Mouse (Mus musculus): ENCODE data around the gene Mtch1. TPM values are rescaled to one million over a fixed set of nuclear protein-coding genes. Genes with fewer than 3 reads are reported as not detected.

Gene Mtch1
- total and polyA plus RNA-seq, 3 experiments = 66.1 to 143 (median 110) TPM

GRCm38 (mm10) chr17:29360761-29361221, 13.1 kb upstream of the Mtch1 start, which contains the start of gene Fgd2:
Gene Fgd2 (plus strand): TSS chr17:29360914.
- Histone ChIP-seq H3K4me2 (ENCODE audit: insufficient read depth, low read depth, poor library complexity, severe bottlenecking) (peak within 1 kb of the TSS; percentile 82), H3K4me1 (ENCODE audit: control insufficient read depth in 1 of 2, insufficient read depth in 2 of 2) (peaks cover 27 to 59% of the 10 kb centered on the region in 2 experiments), H3K4me3 (replicated peaks in 1 of 3; ENCODE audit: low read depth in 2 of 3, low read length in 2 of 3, poor library complexity in 1 of 3) (peak within 1 kb of the TSS; percentile 59 to 76 (median 64)), H3K9ac (ENCODE audit: insufficient read depth, low read depth) (peak within 1 kb of the TSS; percentile 52), H3K36me3 (replicated peaks in 1 of 2; ENCODE audit: control insufficient read depth in 1 of 2, insufficient read depth in 1 of 2, low read length in 1 of 2) (peaks cover 12 to 19% of the 10 kb centered on the region in 2 experiments), H3K9me3 (replicated peaks; ENCODE audit: low read length) (no peaks in the 10 kb centered on the region), H3K79me2 (replicated peaks; ENCODE audit: control insufficient read depth, extremely low read depth, insufficient read depth, poor library complexity, severe bottlenecking) (peaks cover 4% of the 10 kb centered on the region; the same call in 1 of the 2 replicates), H3K27me3 (replicated peaks) (no peaks in the 10 kb centered on the region), H3K27ac (ENCODE audit: insufficient read depth, low read depth) (peak within 1 kb of the TSS; percentile 70)
- DNase-seq (ENCODE audit: extremely low read depth) = peak; percentile 88
- dilution Hi-C loops (cut with MboI; ENCODE audit: extremely low pct_ligation_motif_present, extremely low pct_unique_long_range_greater_than_20kb, low sequenced_read_pairs) (no loop called here), in situ Hi-C loops (cut with MboI; ENCODE audit: low pct_ligation_motif_present, low pct_unique_long_range_greater_than_20kb, low sequenced_read_pairs) (no loop called here)
- no peak for TF ChIP-seq ETS1 (conservative IDR thresholded peaks at IDR 0.05; ENCODE audit: low read depth, low read length)
- no peak for TF ChIP-seq SMC3 (IDR thresholded peaks at IDR 0.05; ENCODE audit: low read depth, low read length)
- TF ChIP-seq MXI1 (IDR thresholded peaks at IDR 0.05; ENCODE audit: low read depth, low read length) = no peak
- TF ChIP-seq RCOR1 (conservative IDR thresholded peaks at IDR 0.05; ENCODE audit: low read depth, low read length) = no peak
- TF ChIP-seq E2F4 (IDR thresholded peaks at IDR 0.05; ENCODE audit: insufficient replicate concordance, low read depth, low read length) = no peak
- peak; percentile 15 to 44; a peak in 2 of 4 replicates for TF ChIP-seq CTCF (conservative IDR thresholded peaks at IDR 0.05 in 1 of 2, IDR thresholded peaks at IDR 0.05 in 1 of 2; ENCODE audit: low read depth in 2 of 2, low read length in 2 of 2)
- TF ChIP-seq NRF1 (IDR thresholded peaks at IDR 0.05; ENCODE audit: low read depth, low read length) = no peak
- TF ChIP-seq ELF1 (IDR thresholded peaks at IDR 0.05; ENCODE audit: low read depth, low read length) = peak; percentile 32; the same call in 1 of the 2 replicates
- no peak for TF ChIP-seq MAZ (IDR thresholded peaks at IDR 0.05; ENCODE audit: low read depth, low read length)
- no peak for TF ChIP-seq BHLHE40 (IDR thresholded peaks at IDR 0.05; ENCODE audit: low read depth, low read length)
- peak; percentile 83 for TF ChIP-seq IRF4 (IDR thresholded peaks at IDR 0.05; ENCODE audit: low read depth, low read length)
- TF ChIP-seq PAX5 (IDR thresholded peaks at IDR 0.05; ENCODE audit: low read length) = no peak
- TF ChIP-seq POLR2A (IDR thresholded peaks at IDR 0.05; ENCODE audit: low read depth, low read length) = peak; percentile 71
- TF ChIP-seq CHD1 (IDR thresholded peaks at IDR 0.05; ENCODE audit: low read depth, low read length) = no peak
- peak; percentile 68 for TF ChIP-seq TCF12 (IDR thresholded peaks at IDR 0.05; ENCODE audit: low read depth, low read length)
- TF ChIP-seq MEF2A (IDR thresholded peaks at IDR 0.05; ENCODE audit: borderline replicate concordance, low read depth, low read length) = no peak
- peak; percentile 61; the same call in 1 of the 2 replicates for TF ChIP-seq NELFE (IDR thresholded peaks at IDR 0.05; ENCODE audit: low read depth, low read length)
- no peak for TF ChIP-seq ZKSCAN1 (IDR thresholded peaks at IDR 0.05; ENCODE audit: borderline replicate concordance, low read depth, low read length)
- no peak for TF ChIP-seq ZNF384 (IDR thresholded peaks at IDR 0.05; ENCODE audit: low read depth, low read length)
- TF ChIP-seq POLR2AphosphoS2 (IDR thresholded peaks at IDR 0.05; ENCODE audit: low read depth, low read length) = no peak
- no peak; the same call in 1 of the 2 replicates for TF ChIP-seq SIN3A (IDR thresholded peaks at IDR 0.05; ENCODE audit: low read length)
- TF ChIP-seq HCFC1 (IDR thresholded peaks at IDR 0.05; ENCODE audit: low read depth, low read length) = no peak
- peak; percentile 69; the same call in 1 of the 2 replicates for TF ChIP-seq CHD2 (IDR thresholded peaks at IDR 0.05; ENCODE audit: low read length)
- TF ChIP-seq JUN (IDR thresholded peaks at IDR 0.05; ENCODE audit: insufficient read depth, low read depth, low read length) = no peak
- TF ChIP-seq ZC3H11A (IDR thresholded peaks at IDR 0.05; ENCODE audit: low read depth, low read length) = no peak
- no peak; the same call in 1 of the 2 replicates for TF ChIP-seq RAD21 (IDR thresholded peaks at IDR 0.05; ENCODE audit: low read depth, low read length)
- TF ChIP-seq ZMIZ1 (IDR thresholded peaks at IDR 0.05; ENCODE audit: low read depth, low read length) = no peak; the same call in 1 of the 2 replicates
- no peak for TF ChIP-seq USF2 (conservative IDR thresholded peaks at IDR 0.05; ENCODE audit: low read depth, low read length)
- TF ChIP-seq KAT2A (IDR thresholded peaks at IDR 0.05; ENCODE audit: insufficient replicate concordance, low read length) = no peak
- no peak for TF ChIP-seq JUND (conservative IDR thresholded peaks at IDR 0.05; ENCODE audit: low read depth, low read length)
- TF ChIP-seq UBTF (IDR thresholded peaks at IDR 0.05; ENCODE audit: low read depth, low read length) = no peak
- TF ChIP-seq MAX (IDR thresholded peaks at IDR 0.05; ENCODE audit: low read length) = no peak
- TF ChIP-seq TBP (conservative IDR thresholded peaks at IDR 0.05; ENCODE audit: low read depth, low read length) = peak; percentile 90
- TF ChIP-seq USF1 (IDR thresholded peaks at IDR 0.05; ENCODE audit: low read depth, low read length) = no peak
- no peak for TF ChIP-seq MYC (IDR thresholded peaks at IDR 0.05; ENCODE audit: low read depth, low read length)
- TF ChIP-seq MAFK (IDR thresholded peaks at IDR 0.05; ENCODE audit: insufficient replicate concordance, low read length) = no peak
- TF ChIP-seq EP300 (IDR thresholded peaks at IDR 0.05; ENCODE audit: low read length) = peak; percentile 70
- no peak for TF ChIP-seq GABPA (IDR thresholded peaks at IDR 0.05; ENCODE audit: insufficient replicate concordance, low read depth, low read length)

All from CH12.LX (cell line).